Mouse (Mus musculus): ENCODE results near the gene Slc4a3. TPM values are rescaled to one million over a fixed set of nuclear protein-coding genes. Genes with fewer than 3 reads are reported as not detected.

Slc4a3 gene
- total RNA-seq (2014; rRNA removed) (191 and 194 TPM in 2 replicates), polyA plus RNA-seq (2015; fragmentation: Nextera tagmentation; extraction: Ambion mirVana) (90.0 and 96.4 TPM in 2 replicates)

- Histone ChIP-seq H3K4me2 (ENCODE audit: low read depth, low read length) (peak within 1 kb of the TSS; percentile 81), H3K4me1 (ENCODE audit: insufficient read depth, low read length) (peaks cover 9% of the 10 kb centered on the region), H3K9me3 (ENCODE audit: low read length) (no peaks in the 10 kb centered on the region), H3K4me3 (ENCODE audit: low read length) (peak within 1 kb of the TSS; percentile 76), H3K36me3 (ENCODE audit: insufficient read depth, low read length) (no peaks in the 10 kb centered on the region), H3K27me3 (ENCODE audit: insufficient read depth, low read length) (no peaks in the 10 kb centered on the region), H3K9ac (replicated peaks; ENCODE audit: low read length) (peak within 1 kb of the TSS; percentile 95), H3K27ac (peak within 1 kb of the TSS; percentile 83)
- peak; percentile 77 for DNase-seq (ENCODE audit: low spot score)
- peak; percentile 49 for TF ChIP-seq CTCF (IDR thresholded peaks at IDR 0.05; ENCODE audit: low read depth)
- WGBS, result 2% methylated on average over 48 of the region's 64 CpGs
- peak; percentile 87 for ATAC-seq
Observed at GRCm38 (mm10) chr1:75545965-75546956, at the start of gene Slc4a3. Gene Slc4a3 (plus strand): TSS chr1:75546266.

- Histone ChIP-seq H3K4me2 (ENCODE audit: low read depth, low read length) (no peak overlapping the region), H3K36me3 (ENCODE audit: insufficient read depth, low read length) (peaks cover 27% of the 10 kb centered on the region), H3K9ac (replicated peaks; ENCODE audit: low read length) (no peak overlapping the region), H3K27me3 (ENCODE audit: insufficient read depth, low read length) (no peaks in the 10 kb centered on the region), H3K4me1 (ENCODE audit: insufficient read depth, low read length) (no peaks in the 10 kb centered on the region), H3K4me3 (ENCODE audit: low read length) (no peak overlapping the region), H3K27ac (no peak overlapping the region), H3K9me3 (ENCODE audit: low read length) (no peaks in the 10 kb centered on the region)
- DNase-seq (ENCODE audit: low spot score) (no peak), ATAC-seq (no peak)
- no peak for TF ChIP-seq CTCF (IDR thresholded peaks at IDR 0.05; ENCODE audit: low read depth)
- 91% methylated on average over 4 of the region's 4 CpGs for WGBS
Observed at GRCm38 (mm10) chr1:75498897-75499296, 47.2 kb upstream of the Slc4a3 start.

- Histone ChIP-seq H3K4me2 (ENCODE audit: low read depth, low read length) (no peak overlapping the region), H3K4me1 (ENCODE audit: insufficient read depth, low read length) (0 out of 2 replicates have a peak, but pooled peaks cover 3% of the 10 kb centered on the region), H3K27ac (no peak overlapping the region), H3K36me3 (ENCODE audit: insufficient read depth, low read length) (peaks cover 27% of the 10 kb centered on the region), H3K9me3 (ENCODE audit: low read length) (no peaks in the 10 kb centered on the region), H3K9ac (replicated peaks; ENCODE audit: low read length) (no peak overlapping the region), H3K4me3 (ENCODE audit: low read length) (no peak overlapping the region), H3K27me3 (ENCODE audit: insufficient read depth, low read length) (no peaks in the 10 kb centered on the region)
- TF ChIP-seq CTCF (IDR thresholded peaks at IDR 0.05; ENCODE audit: low read depth), result peak; percentile 33
- WGBS, result 86% methylated on average over 7 of the region's 7 CpGs
- DNase-seq (ENCODE audit: low spot score) (no peak), ATAC-seq (no peak)
Observed at GRCm38 (mm10) chr1:75499441-75499840, 46.6 kb upstream of the Slc4a3 start.

GRCm38 (mm10) chr1:75501905-75502304 is 44.2 kb upstream of the Slc4a3 start:
- H3K4me1 ChIP-seq (ENCODE audit: insufficient read depth, low read length), result 0 out of 2 replicates have a peak, but pooled peaks cover 11% of the 10 kb centered on the region
- ATAC-seq (no peak), DNase-seq (ENCODE audit: low spot score) (no peak)
- H3K27ac ChIP-seq, result no peak overlapping the region
- H3K36me3 ChIP-seq (ENCODE audit: insufficient read depth, low read length), result peaks cover 18% of the 10 kb centered on the region; the same call in 1 of the 2 replicates
- no peaks in the 10 kb centered on the region for H3K9me3 ChIP-seq (ENCODE audit: low read length)
- WGBS, result 96% methylated on average over 9 of the region's 9 CpGs
- no peaks in the 10 kb centered on the region for H3K27me3 ChIP-seq (ENCODE audit: insufficient read depth, low read length)
- TF ChIP-seq CTCF (IDR thresholded peaks at IDR 0.05; ENCODE audit: low read depth), result no peak
- H3K4me2 ChIP-seq (ENCODE audit: low read depth, low read length), result no peak overlapping the region
- no peak overlapping the region for H3K4me3 ChIP-seq (ENCODE audit: low read length)
- H3K9ac ChIP-seq (replicated peaks; ENCODE audit: low read length), result no peak overlapping the region

GRCm38 (mm10) chr1:75502945-75503650 is 43.0 kb upstream of the Slc4a3 start:
- no peak overlapping the region for H3K9ac ChIP-seq (replicated peaks; ENCODE audit: low read length)
- H3K4me1 ChIP-seq (ENCODE audit: insufficient read depth, low read length), result 0 out of 2 replicates have a peak, but pooled peaks cover 11% of the 10 kb centered on the region
- DNase-seq (ENCODE audit: low spot score) (no peak), ATAC-seq (no peak)
- peaks cover 16% of the 10 kb centered on the region; the same call in 1 of the 2 replicates for H3K36me3 ChIP-seq (ENCODE audit: insufficient read depth, low read length)
- H3K27ac ChIP-seq, result no peak overlapping the region
- WGBS, result 87% methylated on average over 25 of the region's 25 CpGs
- TF ChIP-seq CTCF (IDR thresholded peaks at IDR 0.05; ENCODE audit: low read depth), result no peak
- H3K4me2 ChIP-seq (ENCODE audit: low read depth, low read length), result no peak overlapping the region
- no peaks in the 10 kb centered on the region for H3K27me3 ChIP-seq (ENCODE audit: insufficient read depth, low read length)
- H3K4me3 ChIP-seq (ENCODE audit: low read length), result no peak overlapping the region
- no peaks in the 10 kb centered on the region for H3K9me3 ChIP-seq (ENCODE audit: low read length)

GRCm38 (mm10) chr1:75503651-75503980 is 42.5 kb upstream of the Slc4a3 start:
- no peak overlapping the region for H3K4me3 ChIP-seq (ENCODE audit: low read length)
- 0 out of 2 replicates have a peak, but pooled peaks cover 11% of the 10 kb centered on the region for H3K4me1 ChIP-seq (ENCODE audit: insufficient read depth, low read length)
- TF ChIP-seq CTCF (IDR thresholded peaks at IDR 0.05; ENCODE audit: low read depth), result no peak
- no peak overlapping the region for H3K4me2 ChIP-seq (ENCODE audit: low read depth, low read length)
- DNase-seq (ENCODE audit: low spot score) (no peak), ATAC-seq (no peak)
- H3K9ac ChIP-seq (replicated peaks; ENCODE audit: low read length), result no peak overlapping the region
- no peaks in the 10 kb centered on the region for H3K27me3 ChIP-seq (ENCODE audit: insufficient read depth, low read length)
- no peaks in the 10 kb centered on the region for H3K9me3 ChIP-seq (ENCODE audit: low read length)
- WGBS, result 72% methylated on average over 23 of the region's 23 CpGs
- peaks cover 12% of the 10 kb centered on the region; the same call in 1 of the 2 replicates for H3K36me3 ChIP-seq (ENCODE audit: insufficient read depth, low read length)
- H3K27ac ChIP-seq, result no peak overlapping the region

Measured in hindbrain, postnatal 0 days (tissue).